In the genomic region with DNA sequence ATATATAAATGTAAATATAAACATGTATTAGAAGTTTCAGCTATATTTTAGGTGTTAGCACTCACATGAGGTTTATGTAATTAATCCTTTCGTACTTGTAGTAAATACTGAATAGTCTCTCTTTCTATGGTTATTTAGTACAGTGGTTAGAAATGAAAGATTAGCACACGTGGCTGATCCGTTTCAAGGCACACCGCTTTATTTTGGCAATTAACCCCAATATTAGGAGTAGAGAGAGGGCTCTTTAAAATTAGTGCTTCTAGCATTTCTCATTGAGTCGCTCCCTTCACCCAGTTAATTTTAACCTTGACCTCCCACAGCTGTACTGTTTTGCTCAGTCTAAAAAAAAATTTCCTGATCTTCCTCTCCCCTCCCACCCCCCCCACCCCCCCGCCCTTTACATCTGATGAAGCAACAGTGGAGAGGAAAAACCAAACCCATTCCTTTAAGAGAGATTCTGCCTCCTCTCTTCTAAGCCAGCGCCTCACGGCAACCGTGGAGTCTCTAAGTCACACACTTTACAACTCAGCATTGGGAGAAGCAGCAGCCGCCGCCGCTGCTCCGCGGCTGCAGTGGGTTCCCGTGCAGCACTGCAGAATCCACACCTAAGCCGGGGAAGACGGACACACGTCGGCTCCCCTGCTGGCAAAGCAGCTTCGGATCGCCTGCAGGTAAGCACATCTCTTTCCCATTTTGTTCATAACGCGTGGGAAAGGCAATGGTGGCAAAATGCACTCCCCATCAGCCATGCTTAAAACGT, we compare ENCODE assay signal across 8 mouse cellular contexts. TPM values are rescaled to one million over a fixed set of nuclear protein-coding genes. Genes with fewer than 3 reads are reported as not detected.
DNase-seq lines count a peak whose midpoint lies in the region; ATAC-seq and TF ChIP-seq lines count a peak whose summit lies in the region.

A gene (plus strand): TSS at position 400 of the 760 bp plus-strand sequence.

- peak within 1 kb of the TSS; percentile 97 for H3K27ac ChIP-seq in heart, embryonic 10.5 days
- peak within 1 kb of the TSS; percentile 91 for H3K27ac ChIP-seq in kidney, embryonic 14.5 days (ENCODE audit: low read depth, low read length)
- H3K27ac ChIP-seq in limb, embryonic 13.5 days: peak within 1 kb of the TSS; percentile 91; the same call in 1 of the 2 replicates
- H3K27ac ChIP-seq in midbrain, embryonic 14.5 days (replicated peaks; ENCODE audit: low read depth, low read length): peak within 1 kb of the TSS; percentile 45; the same call in 1 of the 2 replicates

- 7% methylated on average over 24 of the region's 24 CpGs for WGBS in heart, embryonic 10.5 days
- WGBS in kidney, embryonic 14.5 days: 4% methylated on average over 24 of the region's 24 CpGs
- 5% methylated on average over 24 of the region's 24 CpGs for WGBS in limb, embryonic 13.5 days
- WGBS in midbrain, embryonic 14.5 days: 7% methylated on average over 24 of the region's 24 CpGs

- peaks cover 18% of the 10 kb centered on the region for H3K27me3 ChIP-seq in C2C12 (ENCODE audit: control insufficient read depth, insufficient read depth, insufficient read length)
- peaks cover 54% of the 10 kb centered on the region for H3K27me3 ChIP-seq in erythroblast, embryonic 14.5 days (ENCODE audit: control insufficient read depth)
- no peaks in the 10 kb centered on the region for H3K27me3 ChIP-seq in heart, embryonic 10.5 days (ENCODE audit: insufficient read depth, poor library complexity, severe bottlenecking)
- no peaks in the 10 kb centered on the region for H3K27me3 ChIP-seq in kidney, embryonic 14.5 days (ENCODE audit: control insufficient read depth, insufficient read depth, low read length)
- H3K27me3 ChIP-seq in limb, embryonic 13.5 days: no peaks in the 10 kb centered on the region
- H3K27me3 ChIP-seq in midbrain, embryonic 14.5 days (ENCODE audit: control insufficient read depth, insufficient read depth, low read length): 0 out of 2 replicates have a peak, but pooled peaks cover 11% of the 10 kb centered on the region
- no peaks in the 10 kb centered on the region for H3K27me3 ChIP-seq in splenic B cell, adult 2 months (ENCODE audit: control insufficient read depth, insufficient read depth, low read length, poor library complexity, severe bottlenecking)

- H3K4me2 ChIP-seq in kidney, embryonic 14.5 days (replicated peaks; ENCODE audit: low read depth, low read length): peak within 1 kb of the TSS; percentile 61
- peak within 1 kb of the TSS; percentile 78 for H3K4me2 ChIP-seq in limb, embryonic 13.5 days (replicated peaks)
- peak within 1 kb of the TSS; percentile 96 for H3K4me2 ChIP-seq in midbrain, embryonic 14.5 days (ENCODE audit: low read length)

- ATAC-seq in kidney, embryonic 14.5 days (ENCODE audit: low FRiP score, low TSS enrichment): no peak
- no peak for ATAC-seq in limb, embryonic 13.5 days (ENCODE audit: low FRiP score, low read depth)
- ATAC-seq in midbrain, embryonic 14.5 days (ENCODE audit: low FRiP score, low TSS enrichment): no peak

- H3K79me2 ChIP-seq in C2C12 (ENCODE audit: control insufficient read depth, insufficient read depth): no peaks in the 10 kb centered on the region

- no peak for TF ChIP-seq CTCF in C2C12 (IDR thresholded peaks at IDR 0.05; ENCODE audit: control insufficient read depth, insufficient read depth, insufficient read length)

- H3K79me3 ChIP-seq in C2C12 (ENCODE audit: low read depth): no peaks in the 10 kb centered on the region

- DNase-seq in adrenal gland, postnatal 4 days (ENCODE audit: low spot score in 2 of 2): peak in 1 of 2 experiments; percentile 25
- DNase-seq in heart, embryonic 10.5 days (ENCODE audit: low spot score): no peak
- peak; percentile 81 for DNase-seq in midbrain, embryonic 14.5 days
- DNase-seq in splenic B cell, adult 2 months (ENCODE audit: low read depth, low spot score): peak; percentile 39

- no peak within 1 kb of the TSS for H3K4me3 ChIP-seq in C2C12 (ENCODE audit: insufficient read depth, poor library complexity, severe bottlenecking)
- H3K4me3 ChIP-seq in erythroblast, embryonic 14.5 days (replicated peaks): peak within 1 kb of the TSS; percentile 82
- peak within 1 kb of the TSS; percentile 92 for H3K4me3 ChIP-seq in heart, embryonic 10.5 days
- peak within 1 kb of the TSS; percentile 96 for H3K4me3 ChIP-seq in kidney, embryonic 14.5 days (ENCODE audit: low read length)
- peak within 1 kb of the TSS; percentile 94 for H3K4me3 ChIP-seq in limb, embryonic 13.5 days
- peak within 1 kb of the TSS; percentile 85 for H3K4me3 ChIP-seq in midbrain, embryonic 14.5 days (replicated peaks; ENCODE audit: low read depth, low read length)

- peaks cover 35% of the 10 kb centered on the region for H3K4me1 ChIP-seq in erythroblast, embryonic 14.5 days (ENCODE audit: control insufficient read depth)
- peaks cover 23% of the 10 kb centered on the region for H3K4me1 ChIP-seq in heart, embryonic 10.5 days
- peaks cover 11% of the 10 kb centered on the region for H3K4me1 ChIP-seq in kidney, embryonic 14.5 days (ENCODE audit: control insufficient read depth, insufficient read depth, low read length)
- peaks cover 46% of the 10 kb centered on the region for H3K4me1 ChIP-seq in limb, embryonic 13.5 days
- H3K4me1 ChIP-seq in midbrain, embryonic 14.5 days (ENCODE audit: control insufficient read depth, insufficient read depth, low read length): peaks cover 21% of the 10 kb centered on the region

- peaks cover 2% of the 10 kb centered on the region; the same call in 1 of the 2 replicates for H3K9me3 ChIP-seq in erythroblast, embryonic 14.5 days (ENCODE audit: control insufficient read depth, low read length)
- H3K9me3 ChIP-seq in heart, embryonic 10.5 days: no peaks in the 10 kb centered on the region
- no peaks in the 10 kb centered on the region for H3K9me3 ChIP-seq in kidney, embryonic 14.5 days (ENCODE audit: control insufficient read depth, low read length)
- no peaks in the 10 kb centered on the region for H3K9me3 ChIP-seq in limb, embryonic 13.5 days
- H3K9me3 ChIP-seq in midbrain, embryonic 14.5 days (ENCODE audit: control insufficient read depth, low read length): no peaks in the 10 kb centered on the region

- H3ac ChIP-seq in C2C12 (ENCODE audit: control insufficient read depth, insufficient read length, low read depth): peak within 1 kb of the TSS; percentile 12

- H3K36me3 ChIP-seq in C2C12 (ENCODE audit: control insufficient read depth, insufficient read depth): no peaks in the 10 kb centered on the region
- no peaks in the 10 kb centered on the region for H3K36me3 ChIP-seq in erythroblast, embryonic 14.5 days (ENCODE audit: control insufficient read depth)
- H3K36me3 ChIP-seq in heart, embryonic 10.5 days: no peaks in the 10 kb centered on the region
- no peaks in the 10 kb centered on the region for H3K36me3 ChIP-seq in kidney, embryonic 14.5 days (ENCODE audit: control insufficient read depth, insufficient read depth, low read length)
- no peaks in the 10 kb centered on the region for H3K36me3 ChIP-seq in limb, embryonic 13.5 days
- no peaks in the 10 kb centered on the region for H3K36me3 ChIP-seq in midbrain, embryonic 14.5 days (ENCODE audit: control insufficient read depth, insufficient read depth, low read length)
- no peaks in the 10 kb centered on the region for H3K36me3 ChIP-seq in splenic B cell, adult 2 months (ENCODE audit: control insufficient read depth, insufficient read depth, low read length, poor library complexity, severe bottlenecking)

- peak within 1 kb of the TSS; percentile 69; the same call in 1 of the 2 replicates for H3K9ac ChIP-seq in kidney, embryonic 14.5 days (ENCODE audit: low read depth, low read length)
- H3K9ac ChIP-seq in limb, embryonic 13.5 days: peak within 1 kb of the TSS; percentile 75
- peak within 1 kb of the TSS; percentile 36; the same call in 1 of the 2 replicates for H3K9ac ChIP-seq in midbrain, embryonic 14.5 days (replicated peaks; ENCODE audit: low read length)

TF ChIP-seq in C2C12, 6 proteins besides CTCF, POLR2A, EP300 and RAD21:
- TF ChIP-seq MYOG (IDR thresholded peaks at IDR 0.05; ENCODE audit: control insufficient read depth, extremely low read depth, insufficient read length): no peak
- no peak for TF ChIP-seq FOSL1 (IDR thresholded peaks at IDR 0.05; ENCODE audit: insufficient read depth, low read length, poor library complexity, severe bottlenecking)
- no peak for TF ChIP-seq MAX (IDR thresholded peaks at IDR 0.05)
- TF ChIP-seq MYOD1 (IDR thresholded peaks at IDR 0.05; ENCODE audit: control insufficient read depth, insufficient read length, low read depth): no peak
- TF ChIP-seq CEBPB (IDR thresholded peaks at IDR 0.05; ENCODE audit: low read depth): no peak
- TF ChIP-seq USF1 (IDR thresholded peaks at IDR 0.05; ENCODE audit: low read depth): no peak

RNA-seq across cellular contexts. Expression of the gene that starts here (rescaled TPM):
- polyA plus RNA-seq in C2C12 (2012; fragmentation: generic; extraction: Trizol): 1.6 TPM
- 10 to 100 TPM; 81.7 to 87.2 TPM for total RNA-seq in adrenal gland, postnatal 4 days (2021)
- 0.09 and 0.18 TPM in 2 replicates for polyA plus RNA-seq in erythroblast, embryonic 14.5 days (2012)
- polyA plus RNA-seq in heart, embryonic 10.5 days (2016; fragmentation: Nextera tagmentation; extraction: Ambion mirVana): 128 and 173 TPM in 2 replicates
- 39.5 and 76.1 TPM in 2 replicates for polyA plus RNA-seq in kidney, embryonic 14.5 days (2014; fragmentation: Nextera tagmentation; extraction: Ambion mirVana)
- polyA plus RNA-seq in limb, embryonic 13.5 days (2015; fragmentation: Nextera tagmentation; extraction: Ambion mirVana): 93.1 and 97.6 TPM in 2 replicates
- 14.8 and 28.6 TPM in 2 replicates for polyA plus RNA-seq in midbrain, embryonic 14.5 days (2014; fragmentation: Nextera tagmentation; extraction: Ambion mirVana)

Comparison
In these comparisons a context has a peak if more than half of its experiments do, and no peak if none do; other contexts are left out.
1. H3K27ac ChIP-seq: peak in every context shown above with its lines; median percentile 97 in heart, embryonic 10.5 days; 91 in kidney, embryonic 14.5 days; 91 in limb, embryonic 13.5 days; 45 in midbrain, embryonic 14.5 days.